Mouse (Mus musculus) liver, adult 2 months (tissue): Measurements from ENCODE around the gene 2310079G19Rik. TPM values are rescaled to one million over a fixed set of nuclear protein-coding genes. Genes with fewer than 3 reads are reported as not detected.

Experiments used
- DNase-seq: peaks from one replicate; pipeline ENCODE4 v3.0.0-alpha.2; 2011; ENCODE audit warnings: low read depth, low spot score; ENCODE audit errors: extremely low read depth
- H3K27ac ChIP-seq: fragments of 200-500 bp; replicated peaks from 2 replicates; pipeline ENCODE4 v1.5.1; 2012; ENCODE audit warnings: low read depth, mild to moderate bottlenecking, control low read depth, inconsistent platforms, low read length; ENCODE audit not compliant: insufficient read depth
- H3K27me3 ChIP-seq: fragments of 200-500 bp; 2 replicates; pipeline ENCODE4 v1.6.1; 2012; ENCODE audit warnings: mild to moderate bottlenecking, moderate library complexity, low read length, inconsistent platforms; ENCODE audit not compliant: control insufficient read depth, insufficient read depth
- H3K36me3 ChIP-seq: fragments of 200-500 bp; 2 replicates; pipeline ENCODE4 v1.6.1; 2012; ENCODE audit warnings: low read length, inconsistent platforms; ENCODE audit not compliant: control insufficient read depth, insufficient read depth
- H3K4me1 ChIP-seq: fragments of 200-500 bp; 2 replicates; pipeline ENCODE4 v1.6.1; 2011; ENCODE audit warnings: low read length; ENCODE audit not compliant: control insufficient read depth, insufficient read depth
- H3K4me3 ChIP-seq: fragments of 200-500 bp; 2 replicates; pipeline ENCODE4 v1.5.1; 2011; ENCODE audit warnings: low read depth, mild to moderate bottlenecking, control low read depth, low read length, moderate library complexity; ENCODE audit not compliant: insufficient read depth
- H3K79me2 ChIP-seq: fragments of 200-500 bp; 2 replicates; pipeline ENCODE4 v1.6.1; 2012; ENCODE audit warnings: inconsistent platforms, mild to moderate bottlenecking, low read length, moderate library complexity; ENCODE audit not compliant: control insufficient read depth, insufficient read depth
- H3K9ac ChIP-seq: fragments of 200-500 bp; 2 replicates; pipeline ENCODE4 v1.6.1; 2012; ENCODE audit warnings: low read depth, mild to moderate bottlenecking, control low read depth, inconsistent platforms, low read length
- CTCF ChIP-seq: fragments of 200-500 bp; IDR thresholded peaks from 2 replicates; pipeline ENCODE4 v1.5.1; 2011; ENCODE audit warnings: low read depth, low read length, control low read depth
- POLR2A ChIP-seq: fragments of 200-500 bp; IDR thresholded peaks from 2 replicates; pipeline ENCODE4 v1.6.1; 2011; ENCODE audit warnings: low read length, control low read depth; ENCODE audit not compliant: insufficient read depth; ENCODE audit errors: extremely low read depth
- WGBS: fragments of 180-500 bp; shearing (Covaris S2); methylation state at CpG from one replicate; pipeline ENCODE4 v1.1.7; 2018; 5-methylcytosine and 5-hydroxymethylcytosine counted together
- polyA plus RNA-seq: library from polyadenylated mRNA; depleted of rRNA; stranded (reverse); fragments of >200 nt; gene quantifications from 2 replicates; pipeline ENCODE4 v1.2.3, GENCODE M21; 2012; rRNA removed
- total RNA-seq: library from RNA; depleted of rRNA; stranded (reverse); fragments of >200 nt; gene quantifications from 2 replicates; pipeline ENCODE4 v1.2.3, GENCODE M21; 2014; rRNA removed

The 2310079G19Rik gene
- total and polyA plus RNA-seq, 2 experiments = not detected

- no peaks in the 10 kb centered on the region for H3K36me3 ChIP-seq
- H3K79me2 ChIP-seq = no peaks in the 10 kb centered on the region
- 90% methylated on average over 6 of the region's 6 CpGs for WGBS
- no peaks in the 10 kb centered on the region for H3K4me1 ChIP-seq
- DNase-seq = no peak
- H3K27me3 ChIP-seq = no peaks in the 10 kb centered on the region
- H3K4me3 ChIP-seq = no peak overlapping the region
- H3K9ac ChIP-seq = no peak overlapping the region
- no peak overlapping the region for H3K27ac ChIP-seq
- no peak for TF ChIP-seq CTCF
- TF ChIP-seq POLR2A = no peak
Observed at GRCm38 (mm10) chr16:88604570-88604969, 22.9 kb downstream of the 2310079G19Rik start.

- 34% methylated on average over 1 of the region's 1 CpGs for WGBS
- H3K36me3 ChIP-seq = no peaks in the 10 kb centered on the region
- H3K9ac ChIP-seq = no peak overlapping the region
- H3K27me3 ChIP-seq = no peaks in the 10 kb centered on the region
- H3K4me1 ChIP-seq = no peaks in the 10 kb centered on the region
- DNase-seq = no peak
- H3K27ac ChIP-seq = no peak overlapping the region
- TF ChIP-seq CTCF = no peak
- H3K4me3 ChIP-seq = no peak overlapping the region
- H3K79me2 ChIP-seq = no peaks in the 10 kb centered on the region
Observed at GRCm38 (mm10) chr16:88602464-88602863, 25.0 kb downstream of the 2310079G19Rik start.

- Histone ChIP-seq H3K4me1 (no peaks in the 10 kb centered on the region), H3K36me3 (no peaks in the 10 kb centered on the region), H3K9ac (no peak overlapping the region), H3K79me2 (no peaks in the 10 kb centered on the region), H3K4me3 (no peak overlapping the region), H3K27ac (no peak overlapping the region), H3K27me3 (no peaks in the 10 kb centered on the region)
- 57% methylated on average over 8 of the region's 8 CpGs for WGBS
- TF ChIP-seq CTCF (no peak), POLR2A (no peak)
- no peak for DNase-seq
Observed at GRCm38 (mm10) chr16:88600303-88600702, 27.2 kb downstream of the 2310079G19Rik start.

- TF ChIP-seq CTCF = no peak
- no peak for TF ChIP-seq POLR2A
- no peak for DNase-seq
- no peak overlapping the region for H3K9ac ChIP-seq
- WGBS = 63% methylated on average over 16 of the region's 16 CpGs
- no peaks in the 10 kb centered on the region for H3K36me3 ChIP-seq
- H3K27ac ChIP-seq = no peak overlapping the region
- no peaks in the 10 kb centered on the region for H3K27me3 ChIP-seq
- H3K79me2 ChIP-seq = no peaks in the 10 kb centered on the region
- H3K4me3 ChIP-seq = no peak overlapping the region
- no peaks in the 10 kb centered on the region for H3K4me1 ChIP-seq
Observed at GRCm38 (mm10) chr16:88599504-88600237, 27.8 kb downstream of the 2310079G19Rik start.

GRCm38 (mm10) chr16:88592758-88593157, 34.7 kb downstream of the 2310079G19Rik start:
- TF ChIP-seq POLR2A = no peak
- no peak for TF ChIP-seq CTCF
- Histone ChIP-seq H3K79me2 (no peaks in the 10 kb centered on the region), H3K27me3 (no peaks in the 10 kb centered on the region), H3K36me3 (no peaks in the 10 kb centered on the region), H3K4me3 (no peak overlapping the region), H3K4me1 (no peaks in the 10 kb centered on the region), H3K27ac (no peak overlapping the region), H3K9ac (no peak overlapping the region)
- DNase-seq = peak; percentile 23

GRCm38 (mm10) chr16:88583338-88583737, 44.1 kb downstream of the 2310079G19Rik start:
- TF ChIP-seq CTCF (no peak), POLR2A (no peak)
- H3K36me3 ChIP-seq = no peaks in the 10 kb centered on the region
- no peak overlapping the region for H3K9ac ChIP-seq
- H3K79me2 ChIP-seq = no peaks in the 10 kb centered on the region
- H3K27ac ChIP-seq = no peak overlapping the region
- no peak overlapping the region for H3K4me3 ChIP-seq
- no peaks in the 10 kb centered on the region for H3K27me3 ChIP-seq
- 53% methylated on average over 9 of the region's 9 CpGs for WGBS
- DNase-seq = peak; percentile 80
- no peaks in the 10 kb centered on the region for H3K4me1 ChIP-seq

Other genes starting within 250 kb of the 2310079G19Rik start
- gene Cldn17, start 120.7 kb downstream of the 2310079G19Rik start, total RNA-seq = not detected in 2 replicates
- gene Cldn17, start 120.7 kb downstream of the 2310079G19Rik start, polyA plus RNA-seq = not detected in 2 replicates
- 0.13 and 0.37 TPM in 2 replicates for gene Cldn8, start 64.5 kb downstream of the 2310079G19Rik start, total RNA-seq
- 0.05 TPM in 1 of 2 replicates, not detected in the other for gene Cldn8, start 64.5 kb downstream of the 2310079G19Rik start, polyA plus RNA-seq
- gene Krtap24-1, start 15.4 kb downstream of the 2310079G19Rik start, total RNA-seq = not detected in 2 replicates
- gene Krtap24-1, start 15.4 kb downstream of the 2310079G19Rik start, polyA plus RNA-seq = not detected in 2 replicates
- gene Krtap26-1, start 20.1 kb upstream of the 2310079G19Rik start, total RNA-seq = not detected in 2 replicates
- not detected in 2 replicates for gene Krtap26-1, start 20.1 kb upstream of the 2310079G19Rik start, polyA plus RNA-seq
- gene Krtap27-1, start 44.0 kb upstream of the 2310079G19Rik start, total RNA-seq = not detected in 2 replicates
- gene Krtap27-1, start 44.0 kb upstream of the 2310079G19Rik start, polyA plus RNA-seq = not detected in 2 replicates
- gene 2310061N02Rik, start 80.3 kb upstream of the 2310079G19Rik start, total RNA-seq = not detected in 2 replicates
- gene 2310061N02Rik, start 80.3 kb upstream of the 2310079G19Rik start, polyA plus RNA-seq = not detected in 2 replicates
- not detected in 2 replicates for gene Krtap13-1, start 101.2 kb upstream of the 2310079G19Rik start, total RNA-seq
- not detected in 2 replicates for gene Krtap13-1, start 101.2 kb upstream of the 2310079G19Rik start, polyA plus RNA-seq
- not detected in 2 replicates for gene Krtap13, start 124.0 kb upstream of the 2310079G19Rik start, total RNA-seq
- gene Krtap13, start 124.0 kb upstream of the 2310079G19Rik start, polyA plus RNA-seq = not detected in 2 replicates
- not detected in 2 replicates for gene 2310034C09Rik, start 131.2 kb upstream of the 2310079G19Rik start, total RNA-seq
- not detected in 2 replicates for gene 2310034C09Rik, start 131.2 kb upstream of the 2310079G19Rik start, polyA plus RNA-seq
- gene 2310057N15Rik, start 146.5 kb upstream of the 2310079G19Rik start, total RNA-seq = not detected in 2 replicates
- gene 2310057N15Rik, start 146.5 kb upstream of the 2310079G19Rik start, polyA plus RNA-seq = not detected in 2 replicates
- gene Gm5965, start 150.2 kb upstream of the 2310079G19Rik start, total RNA-seq = not detected in 2 replicates
- not detected in 2 replicates for gene Gm5965, start 150.2 kb upstream of the 2310079G19Rik start, polyA plus RNA-seq
- gene Gm20741, start 184.6 kb upstream of the 2310079G19Rik start, total RNA-seq = not detected in 2 replicates
- gene Gm20741, start 184.6 kb upstream of the 2310079G19Rik start, polyA plus RNA-seq = not detected in 2 replicates
- not detected in 2 replicates for gene Krtap15, start 192.5 kb upstream of the 2310079G19Rik start, total RNA-seq
- not detected in 2 replicates for gene Krtap15, start 192.5 kb upstream of the 2310079G19Rik start, polyA plus RNA-seq
- not detected in 2 replicates for gene Krtap14, start 198.5 kb upstream of the 2310079G19Rik start, total RNA-seq
- gene Krtap14, start 198.5 kb upstream of the 2310079G19Rik start, polyA plus RNA-seq = not detected in 2 replicates
- not detected in 2 replicates for gene Krtap19-1, start 241.7 kb upstream of the 2310079G19Rik start, total RNA-seq
- not detected in 2 replicates for gene Krtap19-1, start 241.7 kb upstream of the 2310079G19Rik start, polyA plus RNA-seq
- not detected in 2 replicates for gene Krtap19-2, start 246.6 kb upstream of the 2310079G19Rik start, total RNA-seq
- gene Krtap19-2, start 246.6 kb upstream of the 2310079G19Rik start, polyA plus RNA-seq = not detected in 2 replicates